Mouse (Mus musculus) kidney, postnatal 4 days (tissue): ENCODE data around the gene Riox2.
"Not testable (repeated sequence)": the region's sequence is repeated elsewhere in the genome, so short reads cannot be mapped to it uniquely, and the experiment has no call there.

ENCODE experiments used
- DNase-seq, 2 experiments: peaks; one replicate each; pipeline ENCODE4 v3.0.0; 2021; ENCODE audit warnings: mixed read lengths in 2 of 2

Gene Riox2

GRCm38 (mm10) chr16:59471637-59472278, at the start of gene Riox2:
Riox2 (plus strand) TSS chr16:59471775.
- DNase-seq = peak; percentile 87 to 92

- DNase-seq = no peak
Observed at GRCm38 (mm10) chr16:59427960-59428359, 43.6 kb upstream of the Riox2 start.

- no peak for DNase-seq
Observed at GRCm38 (mm10) chr16:59433181-59433580, 38.4 kb upstream of the Riox2 start.

DNA sequence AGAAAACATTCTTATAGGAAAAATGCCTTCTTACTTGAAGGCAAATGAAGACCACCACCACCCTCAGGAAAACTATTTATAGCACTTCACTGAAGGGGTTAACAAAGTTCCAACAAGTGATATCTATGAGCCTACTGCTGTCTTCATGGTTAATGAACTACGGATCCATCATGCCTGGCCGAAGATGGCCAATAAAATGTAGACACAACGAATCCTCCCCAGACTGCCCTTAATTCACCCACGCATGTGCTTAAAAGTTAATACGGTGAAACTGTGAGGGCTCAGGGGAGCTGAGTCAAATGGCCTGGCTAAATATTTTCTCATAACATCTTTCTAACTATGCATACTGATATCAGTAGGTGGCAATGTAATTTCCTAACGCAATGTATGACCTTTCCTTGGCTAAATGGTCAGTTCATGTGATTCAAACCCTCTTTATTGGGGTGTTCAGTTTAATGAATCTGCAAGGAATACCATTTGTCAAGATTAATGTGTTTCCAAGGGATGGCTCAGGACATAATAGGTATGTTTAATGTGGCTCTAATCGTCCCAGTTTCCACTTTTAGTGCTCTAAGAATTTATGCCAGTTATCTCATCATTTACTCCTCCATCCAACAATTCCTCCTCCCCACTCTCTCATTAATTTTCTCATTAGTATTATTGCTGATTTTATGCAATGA, 26.6 kb upstream of the Riox2 start:
- peak in 1 of 2 experiments; percentile 15 for DNase-seq

DNA sequence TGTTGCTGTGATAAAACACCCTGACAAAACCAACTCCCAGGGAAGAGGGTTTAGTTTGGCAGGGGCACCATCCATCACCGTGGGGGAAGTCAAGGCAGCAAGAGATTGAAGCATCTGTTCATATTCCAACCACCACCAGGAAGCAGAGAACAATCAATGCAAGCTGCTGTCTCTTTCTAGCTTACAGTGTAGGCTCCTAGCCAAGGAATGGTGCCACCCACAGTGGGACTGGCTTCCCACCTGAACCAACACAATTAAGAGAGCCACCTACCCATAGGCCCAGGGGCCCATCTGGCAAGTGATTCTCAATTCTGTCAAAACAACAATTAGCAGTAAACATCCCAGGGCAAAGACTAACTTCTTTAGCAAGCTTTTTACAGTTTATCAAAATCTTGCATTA, 23.4 kb upstream of the Riox2 start:
- DNase-seq = no peak

GRCm38 (mm10) chr16:59449092-59449491, 22.5 kb upstream of the Riox2 start:
- DNase-seq = no peak

DNA sequence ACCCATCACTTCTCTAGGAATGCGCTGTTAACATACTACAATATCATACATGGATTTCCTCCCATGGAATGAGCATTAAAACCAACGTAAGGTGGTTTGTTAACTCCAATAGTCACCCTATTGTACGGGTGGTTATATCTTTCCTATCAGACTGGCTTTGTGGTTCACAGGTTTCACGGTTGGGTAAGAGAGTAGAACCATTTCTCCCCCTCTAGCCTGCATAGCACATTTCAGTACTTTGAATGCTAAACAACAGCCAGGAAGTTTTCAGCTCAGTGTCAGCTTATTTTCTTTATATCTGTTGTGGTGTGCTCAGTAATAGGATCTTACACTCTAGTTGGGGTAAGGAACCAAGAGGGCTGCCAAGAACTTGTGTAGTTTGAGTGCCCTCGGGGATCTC, 19.8 kb upstream of the Riox2 start:
- DNase-seq = no peak

- not testable (repeated sequence) for DNase-seq
Observed at GRCm38 (mm10) chr16:59459259-59459861, 12.2 kb upstream of the Riox2 start.

GRCm38 (mm10) chr16:59463567-59463966, 8.0 kb upstream of the Riox2 start:
- no peak for DNase-seq

GRCm38 (mm10) chr16:59463973-59464372, 7.6 kb upstream of the Riox2 start:
- DNase-seq = no peak

DNA sequence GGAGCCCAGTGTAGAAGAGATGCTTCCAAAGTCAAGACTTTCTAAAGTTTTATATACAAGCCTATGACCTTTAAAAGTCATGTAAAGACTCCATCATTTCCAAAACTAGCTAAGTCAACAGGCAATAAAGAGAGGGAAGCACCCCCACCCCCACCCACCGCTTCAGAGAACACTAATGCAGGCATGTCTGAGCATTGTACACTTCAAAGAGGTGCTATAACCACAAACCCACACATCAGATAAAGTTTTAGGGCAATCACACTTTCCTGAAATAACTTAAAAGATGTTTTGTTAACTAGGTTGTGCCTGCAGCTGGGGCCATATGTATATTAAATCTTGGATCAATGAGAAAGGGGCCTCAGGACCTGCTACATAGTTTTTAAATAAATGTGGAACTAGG, 1.7 kb upstream of the Riox2 start:
- DNase-seq = no peak

DNA sequence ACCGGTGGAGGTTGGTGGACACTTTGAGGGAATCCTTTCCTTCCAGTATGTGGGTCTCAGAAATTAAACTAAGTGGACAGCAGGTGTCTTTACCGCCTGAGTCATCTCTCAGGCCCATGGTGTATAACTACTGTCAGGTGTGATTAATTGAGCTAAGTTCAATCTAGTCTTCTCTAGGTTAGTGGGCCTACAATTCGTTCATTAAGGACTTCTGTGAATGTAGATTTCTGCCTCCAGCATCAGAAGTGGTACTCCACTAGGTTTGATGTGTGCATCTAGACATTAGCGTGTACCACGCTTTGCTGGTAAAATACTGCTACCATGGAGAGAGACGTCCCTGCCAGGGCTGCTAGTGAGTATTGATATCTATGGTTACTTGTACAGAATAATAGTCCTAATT, 971 bp downstream of the Riox2 start:
- no peak for DNase-seq

DNA sequence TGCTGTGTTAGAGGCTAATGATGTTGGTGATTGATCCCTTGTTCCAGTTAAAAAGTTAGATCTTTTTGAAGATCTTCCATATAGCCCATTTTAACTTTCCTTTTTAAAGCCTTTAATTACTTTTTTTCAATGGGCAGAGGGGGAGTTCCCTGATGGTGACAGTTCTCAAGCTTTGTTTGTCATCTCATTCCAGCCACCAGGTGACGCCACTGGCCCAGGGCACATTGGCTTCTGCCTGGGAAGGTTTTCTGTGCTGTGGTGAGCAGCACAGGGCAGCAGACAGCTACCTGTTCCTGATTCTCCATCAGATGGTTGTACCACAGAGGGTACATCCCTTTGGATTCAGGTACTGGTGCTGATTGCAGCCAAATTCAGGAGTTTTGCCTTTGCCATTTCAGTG, 3.2 kb downstream of the Riox2 start:
- peak; percentile 87 to 88 for DNase-seq

GRCm38 (mm10) chr16:59477955-59478354, 6.4 kb downstream of the Riox2 start:
- no peak for DNase-seq

DNA sequence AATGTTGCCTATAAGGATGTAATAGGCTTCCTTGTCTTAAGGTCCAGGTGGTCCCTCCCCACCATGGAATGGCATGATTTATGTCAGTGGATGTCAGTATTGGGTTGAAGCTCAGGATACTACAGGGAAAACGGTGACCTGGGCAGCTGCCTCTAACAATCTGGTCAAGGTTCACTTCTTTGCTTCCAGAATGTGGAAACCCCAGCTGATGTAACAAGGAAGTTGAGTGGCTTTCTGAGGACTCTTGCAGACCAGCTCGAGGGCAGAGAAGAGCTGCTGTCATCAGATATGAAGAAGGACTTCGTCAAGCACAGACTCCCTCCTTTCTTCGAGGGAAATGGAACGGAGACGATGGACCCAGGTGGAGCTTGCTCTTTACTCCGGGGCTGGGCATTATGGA, 15.7 kb downstream of the Riox2 start:
- DNase-seq = no peak

DNA sequence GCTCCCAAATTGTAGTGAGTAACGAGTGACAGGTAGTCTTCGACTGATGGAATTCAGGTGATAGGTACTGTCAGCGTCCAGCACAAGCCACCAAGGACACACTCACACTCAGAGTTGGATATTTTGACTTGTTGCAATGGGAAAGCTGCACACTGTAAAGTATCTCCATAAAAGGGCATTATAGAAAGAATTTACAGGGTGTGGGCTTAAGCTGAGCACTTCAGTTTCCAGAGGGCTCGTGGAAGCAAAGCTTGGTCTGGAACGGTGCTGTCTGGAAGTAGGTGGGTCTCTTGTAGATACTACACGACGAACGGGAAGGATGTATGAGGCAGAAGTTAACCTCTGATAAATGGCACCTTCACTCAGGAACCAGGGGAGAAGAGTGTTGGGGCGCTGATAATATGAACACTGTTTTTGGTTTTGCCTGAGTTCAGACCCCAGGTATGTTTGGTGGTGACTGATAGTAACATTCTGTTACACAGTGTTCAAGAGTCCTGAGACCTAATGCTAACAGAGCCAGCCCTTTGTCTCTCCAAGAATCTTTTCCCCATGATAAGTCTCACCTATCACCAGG, 16.5 kb downstream of the Riox2 start:
- DNase-seq = no peak

GRCm38 (mm10) chr16:59493199-59493598, 21.6 kb downstream of the Riox2 start:
- peak; percentile 28 to 40 for DNase-seq

DNA sequence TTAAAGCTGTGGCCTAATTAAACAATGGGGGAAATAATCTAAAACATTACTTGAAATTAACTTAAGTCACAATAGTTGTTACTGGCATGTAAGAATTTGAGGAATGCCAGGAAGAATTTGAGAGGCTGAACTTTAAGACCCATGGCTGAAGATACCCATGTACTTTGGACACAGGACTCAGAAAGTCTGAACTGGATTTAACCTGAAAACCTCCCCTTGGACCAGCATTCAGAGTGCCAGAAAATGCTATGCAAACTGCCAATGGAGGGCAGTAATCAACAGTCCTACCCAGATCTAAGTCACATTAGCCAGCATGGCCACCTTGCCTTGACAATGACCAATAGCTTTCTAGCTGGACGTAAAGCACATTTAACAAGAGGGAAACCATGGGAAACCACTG, 26.4 kb downstream of the Riox2 start:
- DNase-seq = peak in 1 of 2 experiments; percentile 17

DNA sequence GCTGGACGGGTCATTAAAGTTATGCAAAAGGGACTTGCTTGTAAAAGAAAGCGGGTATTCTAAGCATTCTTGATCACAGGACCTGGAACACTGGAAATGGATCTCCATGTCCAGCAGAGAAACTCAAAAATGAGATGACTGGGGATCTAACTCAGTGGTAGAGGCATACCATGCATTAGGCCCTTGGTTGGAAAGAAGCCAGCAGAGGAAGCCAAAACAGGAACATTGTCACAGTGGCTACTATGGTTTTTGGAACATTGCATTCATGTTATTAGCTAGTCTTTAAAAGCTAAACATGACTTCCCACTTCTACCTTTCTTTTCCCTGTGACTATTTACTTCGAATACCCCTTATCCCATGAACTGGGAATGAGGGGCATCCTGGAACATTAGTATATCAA, 27.6 kb downstream of the Riox2 start:
- DNase-seq = no peak

- no peak for DNase-seq
Observed at GRCm38 (mm10) chr16:59509830-59510229, 38.3 kb downstream of the Riox2 start.

- DNase-seq = no peak
Observed at GRCm38 (mm10) chr16:59515169-59515568, 43.6 kb downstream of the Riox2 start.

DNA sequence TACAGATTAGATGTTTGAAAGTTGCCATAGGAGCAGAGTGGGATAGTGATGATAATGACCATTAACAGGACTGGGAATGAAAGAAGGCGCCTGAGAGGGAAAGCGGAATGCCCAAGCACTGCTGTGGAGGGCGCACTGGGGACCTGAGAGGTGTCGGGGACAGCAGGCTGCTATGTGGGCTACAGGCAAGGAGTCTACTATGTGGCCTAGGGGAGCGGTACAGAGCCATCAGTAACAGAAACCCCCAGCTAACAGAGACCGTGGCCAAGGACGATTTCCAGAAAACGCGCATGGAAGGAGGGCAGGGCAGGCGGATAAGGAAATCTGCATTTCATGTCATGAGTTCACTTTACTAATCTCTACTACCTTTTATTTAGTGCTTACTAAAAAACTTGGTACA, 45.4 kb downstream of the Riox2 start:
- DNase-seq = no peak

DNA sequence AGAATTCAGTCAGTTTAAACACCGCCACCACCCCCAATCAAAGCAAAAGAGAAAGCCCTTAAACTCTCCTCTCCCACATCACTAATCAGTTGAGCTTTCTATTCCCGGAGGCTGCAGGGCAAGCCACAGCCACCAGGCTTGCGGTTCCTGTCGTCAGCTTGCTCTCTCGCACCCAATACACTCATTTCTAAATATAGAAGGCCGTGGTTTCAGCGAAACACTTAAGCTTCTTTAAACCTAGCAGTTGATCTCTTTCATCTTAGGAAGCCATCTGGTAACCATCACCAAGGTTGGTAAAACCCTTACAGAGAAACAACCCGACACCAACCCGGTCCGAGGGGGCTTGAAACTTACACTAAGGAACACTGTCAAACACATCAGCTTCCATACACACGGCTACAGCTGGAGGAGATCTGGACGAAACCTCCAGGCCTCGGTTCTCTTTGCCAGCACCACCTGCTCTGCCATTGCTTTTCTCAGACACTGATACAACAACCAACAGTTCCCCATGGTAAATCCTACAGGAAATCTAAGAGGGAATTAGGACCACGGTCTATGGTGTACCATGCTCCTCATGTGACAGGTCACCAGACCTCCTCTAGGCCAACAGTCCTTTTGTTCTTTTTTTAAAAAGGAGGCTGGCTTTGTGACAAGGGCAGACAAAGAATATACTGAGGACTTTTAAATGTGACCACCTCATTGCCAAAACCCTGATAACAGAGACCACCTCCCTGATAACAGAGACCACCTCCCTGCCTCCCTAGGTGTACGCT, 46.1 kb downstream of the Riox2 start:
- no peak for DNase-seq
